Mouse (Mus musculus) hindbrain, embryonic 14.5 days (tissue): ENCODE results near the gene Snta1. TPM values are rescaled to one million over a fixed set of nuclear protein-coding genes. Genes with fewer than 3 reads are reported as not detected.

ENCODE experiments used
- ATAC-seq: fragments of 200-750 bp; cut with Nextera tagmentation; 2 replicates; pipeline ENCODE4 v1.8.0; 2017; ENCODE audit warnings: moderate number of reproducible peaks, mild to moderate bottlenecking, moderate TSS enrichment, moderate library complexity; ENCODE audit not compliant: low FRiP score
- DNase-seq: peaks from one replicate; pipeline ENCODE4 v3.0.0-alpha.2; 2015; ENCODE audit warnings: low spot score
- H3K27ac ChIP-seq: fragments of 300-500 bp; sonication (generic); 2 replicates; pipeline ENCODE4 v1.5.1; 2014; ENCODE audit warnings: mild to moderate bottlenecking, moderate library complexity
- H3K27me3 ChIP-seq: fragments of 300-500 bp; sonication (generic); 2 replicates; pipeline ENCODE4 v1.6.1; 2014; ENCODE audit warnings: mild to moderate bottlenecking, low read length, mixed read lengths; ENCODE audit not compliant: control insufficient read depth, insufficient read depth
- H3K36me3 ChIP-seq: fragments of 300-500 bp; sonication (generic); replicated peaks from 2 replicates; pipeline ENCODE4 v1.6.1; 2014; ENCODE audit not compliant: control insufficient read depth, insufficient read depth
- H3K4me1 ChIP-seq: fragments of 300-500 bp; sonication (generic); replicated peaks from 2 replicates; pipeline ENCODE4 v1.6.1; 2014; ENCODE audit warnings: antibody characterized with exemption, low read length, mixed read lengths; ENCODE audit not compliant: control insufficient read depth, insufficient read depth
- H3K4me2 ChIP-seq: fragments of 300-500 bp; sonication (generic); replicated peaks from 2 replicates; pipeline ENCODE4 v1.6.1; 2014; ENCODE audit warnings: mild to moderate bottlenecking, moderate library complexity
- H3K4me3 ChIP-seq: fragments of 300-500 bp; sonication (generic); replicated peaks from 2 replicates; pipeline ENCODE4 v1.5.1; 2014; ENCODE audit warnings: mild to moderate bottlenecking, low read length
- H3K9ac ChIP-seq: fragments of 300-500 bp; sonication (generic); 2 replicates; pipeline ENCODE4 v1.6.1; 2014
- H3K9me3 ChIP-seq: fragments of 300-500 bp; sonication (generic); 2 replicates; pipeline ENCODE4 v1.6.1; 2016; ENCODE audit warnings: low read length; ENCODE audit not compliant: control insufficient read depth
- WGBS: fragments of 180-500 bp; shearing (Covaris S2); extraction: QIAGEN DNeasy Blood & Tissue Kit; methylation state at CpG from one replicate; pipeline ENCODE4 v1.1.7; 2014; 5-methylcytosine and 5-hydroxymethylcytosine counted together
- polyA plus RNA-seq: library from polyadenylated mRNA; unstranded; fragments of >200 nt; fragmentation: Nextera tagmentation; extraction: Ambion mirVana; gene quantifications from 2 replicates; pipeline ENCODE4 v1.2.1, GENCODE M21; 2014

Snta1 gene
- polyA plus RNA-seq, 1 experiment from 2014 or later, result 7.1 TPM

DNA sequence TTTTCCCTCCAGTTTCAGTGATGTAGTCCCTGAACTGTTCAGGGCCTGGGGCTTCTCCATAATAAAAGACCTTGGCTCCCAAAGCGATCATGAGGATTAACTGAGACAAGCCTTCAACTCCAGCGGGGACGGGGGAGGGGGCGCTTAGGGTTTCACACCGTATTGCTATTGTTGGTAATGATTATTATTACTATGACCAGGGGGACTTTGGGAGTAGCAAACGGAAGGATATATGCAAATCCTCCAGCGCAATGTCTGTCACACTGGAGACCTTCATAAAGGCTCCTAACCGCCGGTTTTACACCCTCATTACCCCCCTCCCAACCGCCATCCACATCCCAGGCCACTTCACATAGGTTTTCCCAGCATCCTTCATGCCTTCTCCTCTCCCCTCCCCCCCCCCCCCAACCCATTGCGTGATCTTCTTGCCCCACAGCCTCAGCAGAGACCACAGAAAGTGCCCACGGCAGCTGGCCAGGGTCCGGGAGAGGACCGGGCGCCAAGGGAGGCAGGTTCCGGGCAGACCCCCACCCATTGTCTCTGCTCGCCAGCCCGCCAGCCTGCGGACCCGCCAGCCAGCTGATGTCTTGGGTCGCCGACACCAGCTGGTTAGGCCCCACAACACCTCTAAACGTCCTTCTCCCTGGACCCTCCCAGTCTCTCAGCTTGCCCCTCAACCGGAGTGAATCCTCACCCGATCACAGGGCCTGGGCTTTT is 18.4 kb upstream of the Snta1 start:
- 3% methylated on average over 24 of the region's 25 CpGs for WGBS
- ATAC-seq, result peak; percentile 69

DNA sequence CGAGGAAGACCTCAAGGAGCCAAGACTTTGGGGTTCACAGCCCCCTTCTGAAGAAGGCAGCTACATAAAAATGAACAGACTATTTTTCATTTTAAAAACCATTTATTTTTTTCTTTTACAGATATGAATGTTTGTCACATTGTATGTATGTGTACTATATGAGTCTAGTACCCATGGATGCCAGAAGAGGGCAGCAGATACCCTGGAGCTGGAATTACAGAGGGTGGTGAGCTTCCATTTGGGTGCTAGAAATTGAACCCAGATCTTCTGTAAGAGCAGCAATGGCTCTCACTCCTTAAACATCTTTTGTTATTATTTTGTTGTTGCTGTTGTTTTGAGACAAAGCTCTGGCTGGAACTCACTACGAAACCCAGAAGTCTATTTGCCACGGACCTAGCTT is 17.6 kb upstream of the Snta1 start:
- Histone ChIP-seq H3K27me3 (no peaks in the 10 kb centered on the region), H3K36me3 (no peaks in the 10 kb centered on the region), H3K9ac (no peak overlapping the region), H3K27ac (0 out of 2 replicates have a peak overlapping the region, but pooled peaks have one; percentile 83), H3K4me3 (no peak overlapping the region), H3K4me1 (peaks cover 36% of the 10 kb centered on the region), H3K4me2 (no peak overlapping the region), H3K9me3 (no peaks in the 10 kb centered on the region)
- 85% methylated on average over 3 of the region's 3 CpGs for WGBS
- no peak for DNase-seq
- no peak for ATAC-seq

More for the DNA sequence above, 18.4 kb upstream of the Snta1 start:
- peaks cover 32% of the 10 kb centered on the region for H3K4me1 ChIP-seq
- peak overlapping the region; percentile 83 for H3K27ac ChIP-seq
- H3K9ac ChIP-seq, result peak overlapping the region; percentile 57
- H3K4me3 ChIP-seq, result peak overlapping the region; percentile 33
- H3K36me3 ChIP-seq, result no peaks in the 10 kb centered on the region
- no peaks in the 10 kb centered on the region for H3K27me3 ChIP-seq
- peak overlapping the region; percentile 64 for H3K4me2 ChIP-seq
- H3K9me3 ChIP-seq, result no peaks in the 10 kb centered on the region
- DNase-seq, result peak; percentile 65

DNA sequence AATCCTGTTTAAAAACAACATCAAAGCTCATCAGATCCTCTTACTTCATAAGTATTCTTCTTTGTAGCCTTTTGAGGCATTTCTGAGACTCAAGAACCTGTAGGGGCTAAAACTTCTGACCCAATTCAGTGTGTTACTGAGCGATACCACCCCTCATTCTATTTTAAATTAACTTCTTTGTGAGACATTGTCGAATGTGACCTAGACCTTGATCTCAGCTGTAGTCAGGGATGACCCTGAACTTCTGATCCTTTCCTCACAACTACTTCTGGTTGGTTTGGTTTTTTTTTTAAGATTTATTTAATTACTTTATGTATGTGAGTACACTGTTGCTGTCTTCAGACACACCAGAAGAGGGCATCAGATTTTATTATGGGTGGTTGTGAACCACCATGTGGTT is 15.6 kb upstream of the Snta1 start:
- no peaks in the 10 kb centered on the region for H3K9me3 ChIP-seq
- no peaks in the 10 kb centered on the region for H3K36me3 ChIP-seq
- H3K4me1 ChIP-seq, result peaks cover 36% of the 10 kb centered on the region
- H3K4me3 ChIP-seq, result no peak overlapping the region
- H3K4me2 ChIP-seq, result no peak overlapping the region
- DNase-seq, result no peak
- no peak overlapping the region for H3K9ac ChIP-seq
- 81% methylated on average over 2 of the region's 2 CpGs for WGBS
- ATAC-seq, result no peak
- H3K27ac ChIP-seq, result no peak overlapping the region
- H3K27me3 ChIP-seq, result no peaks in the 10 kb centered on the region

DNA sequence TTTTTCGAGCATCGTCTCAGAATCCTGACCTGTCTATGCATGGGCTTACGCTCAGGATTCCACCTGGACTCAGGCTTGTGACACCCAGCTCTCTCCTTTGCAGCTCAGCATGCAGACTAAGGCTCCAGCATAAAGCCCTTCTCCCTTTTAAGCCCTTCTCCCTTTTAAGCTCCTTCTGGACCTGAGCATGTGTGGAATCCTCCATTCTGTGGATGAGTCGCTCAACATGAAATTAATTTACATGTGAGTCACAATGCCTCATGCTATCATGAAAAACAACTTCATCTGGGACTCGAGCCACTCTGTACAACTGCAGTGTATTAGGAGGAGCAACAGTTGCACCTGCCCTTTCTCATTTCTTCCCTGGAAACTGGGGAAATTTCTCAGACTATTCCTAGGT is 14.3 kb upstream of the Snta1 start:
- Histone ChIP-seq H3K27me3 (no peaks in the 10 kb centered on the region), H3K27ac (no peak overlapping the region), H3K9me3 (no peaks in the 10 kb centered on the region), H3K4me1 (peaks cover 23% of the 10 kb centered on the region), H3K4me2 (no peak overlapping the region), H3K4me3 (no peak overlapping the region), H3K9ac (no peak overlapping the region), H3K36me3 (no peaks in the 10 kb centered on the region)
- 62% methylated on average over 5 of the region's 5 CpGs for WGBS
- ATAC-seq, result no peak
- DNase-seq, result no peak

- Histone ChIP-seq H3K36me3 (no peaks in the 10 kb centered on the region), H3K4me1 (peaks cover 13% of the 10 kb centered on the region), H3K27me3 (no peaks in the 10 kb centered on the region), H3K9ac (no peak overlapping the region), H3K9me3 (no peaks in the 10 kb centered on the region), H3K4me2 (no peak overlapping the region), H3K27ac (peak overlapping the region; percentile 62), H3K4me3 (no peak overlapping the region)
- WGBS, result 12% methylated on average over 7 of the region's 7 CpGs
- DNase-seq (peak; percentile 50), ATAC-seq (peak; percentile 81)
These were observed 13.2 kb upstream of the Snta1 start for GRCm38 (mm10) chr2:154420942-154421731.

DNA sequence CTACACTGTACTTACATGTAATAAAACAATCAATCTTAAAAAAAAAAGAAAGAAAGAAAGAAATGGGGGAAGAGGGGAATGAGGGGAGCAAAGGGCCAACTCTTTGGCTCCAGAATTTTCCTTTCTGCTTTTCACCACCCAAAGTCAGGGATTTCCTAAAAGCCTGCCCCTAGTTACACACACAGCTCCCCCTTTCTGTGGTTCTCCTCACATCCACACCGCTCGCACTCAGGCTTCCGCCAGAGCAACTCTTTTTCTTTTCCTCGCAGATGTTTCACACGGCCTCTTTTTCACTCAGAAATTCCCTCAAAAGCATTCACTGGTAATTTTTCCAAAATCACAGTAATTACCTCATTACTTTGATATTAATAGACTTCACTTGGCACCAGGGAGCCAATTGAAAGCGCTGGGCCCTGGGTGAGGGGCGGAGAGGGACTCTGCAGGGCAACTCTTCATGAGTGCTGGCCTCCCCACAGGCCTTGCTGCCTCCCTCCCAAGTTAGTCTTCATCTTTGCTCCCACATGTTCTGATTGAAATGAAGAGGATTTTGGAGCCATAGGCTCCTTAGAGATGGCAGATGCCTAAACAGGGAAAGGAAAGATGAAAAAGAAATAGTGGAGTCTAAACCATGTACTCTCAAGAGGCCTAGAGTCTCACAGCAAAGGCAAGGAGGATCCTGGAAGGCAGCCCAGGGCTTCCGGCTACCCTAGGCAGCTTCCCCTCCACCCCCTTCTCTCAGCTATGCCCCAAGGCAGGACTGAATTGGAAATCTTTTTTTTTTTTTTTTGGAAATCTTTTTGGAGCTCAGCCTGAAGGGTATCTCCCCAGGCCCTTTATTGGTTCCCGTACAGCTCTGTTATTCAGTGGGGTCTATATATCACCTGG is 12.0 kb upstream of the Snta1 start:
- ATAC-seq (no peak), DNase-seq (no peak)
- no peak overlapping the region for H3K9ac ChIP-seq
- H3K27me3 ChIP-seq, result no peaks in the 10 kb centered on the region
- no peak overlapping the region for H3K4me2 ChIP-seq
- H3K9me3 ChIP-seq, result no peaks in the 10 kb centered on the region
- no peak overlapping the region for H3K4me3 ChIP-seq
- 63% methylated on average over 9 of the region's 9 CpGs for WGBS
- no peak overlapping the region for H3K27ac ChIP-seq
- no peaks in the 10 kb centered on the region for H3K36me3 ChIP-seq
- 0 out of 2 replicates have a peak, but pooled peaks cover 9% of the 10 kb centered on the region for H3K4me1 ChIP-seq

- Histone ChIP-seq H3K4me3 (no peak overlapping the region), H3K4me1 (0 out of 2 replicates have a peak, but pooled peaks cover 9% of the 10 kb centered on the region), H3K9me3 (no peaks in the 10 kb centered on the region), H3K4me2 (no peak overlapping the region), H3K9ac (no peak overlapping the region), H3K27me3 (no peaks in the 10 kb centered on the region), H3K27ac (no peak overlapping the region), H3K36me3 (no peaks in the 10 kb centered on the region)
- no peak for ATAC-seq
- DNase-seq, result no peak
- WGBS, result 89% methylated on average over 7 of the region's 7 CpGs
These were observed 10.1 kb upstream of the Snta1 start for GRCm38 (mm10) chr2:154418001-154418400.

GRCm38 (mm10) chr2:154417107-154417506 is 9.2 kb upstream of the Snta1 start:
- Histone ChIP-seq H3K9ac (no peak overlapping the region), H3K36me3 (no peaks in the 10 kb centered on the region), H3K27ac (no peak overlapping the region), H3K4me2 (no peak overlapping the region), H3K4me3 (no peak overlapping the region), H3K4me1 (0 out of 2 replicates have a peak, but pooled peaks cover 9% of the 10 kb centered on the region), H3K9me3 (no peaks in the 10 kb centered on the region), H3K27me3 (no peaks in the 10 kb centered on the region)
- peak; percentile 84 for DNase-seq
- ATAC-seq, result no peak
- 3% methylated on average over 3 of the region's 3 CpGs for WGBS
